Mouse (Mus musculus) megakaryocyte, embryonic 14.5 days (primary cell): ENCODE results near the gene Fgfr2.

Experiments used
- FLI1 ChIP-seq: IDR thresholded peaks from 2 replicates; pipeline ENCODE4 v1.6.1; 2012; ENCODE audit warnings: low read length, inconsistent platforms, mixed read lengths
- GATA1 ChIP-seq: IDR thresholded peaks from 3 replicates; pipeline ENCODE4 v1.6.1; 2012; ENCODE audit warnings: mixed read lengths, low read length, inconsistent platforms, borderline replicate concordance

DNA sequence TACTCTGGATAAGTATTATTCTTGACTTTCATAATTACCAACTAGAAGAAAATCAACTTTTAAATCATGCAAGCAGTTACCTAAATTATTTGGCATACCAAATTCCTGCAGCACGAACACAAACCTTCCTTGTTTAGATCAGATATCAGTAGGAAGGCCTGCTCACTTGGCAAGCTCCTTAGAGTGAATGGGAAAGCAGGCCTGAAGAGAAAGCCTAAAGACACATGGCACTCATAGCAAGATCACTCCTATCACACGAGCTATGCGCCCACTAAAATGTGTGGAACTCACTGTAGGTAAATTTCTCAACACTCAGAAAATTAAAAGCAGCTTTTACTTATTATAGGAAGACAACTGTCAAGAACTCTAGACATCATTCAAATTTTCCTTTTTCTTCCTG lies 2629.8 kb downstream of the Fgfr2 start:
- TF ChIP-seq GATA1, result no peak
- TF ChIP-seq FLI1, result no peak
